Mouse (Mus musculus) cortical plate, adult 2 months (tissue): ENCODE measurements around the gene Psma7. TPM values are rescaled to one million over a fixed set of nuclear protein-coding genes. Genes with fewer than 3 reads are reported as not detected.

Experiments
- H3K27ac ChIP-seq: fragments of 200-500 bp; 2 replicates; pipeline ENCODE4 v1.5.1; 2012; ENCODE audit warnings: low read length, control low read depth, inconsistent platforms; ENCODE audit not compliant: insufficient read depth
- H3K4me1 ChIP-seq: fragments of 200-500 bp; 2 replicates; pipeline ENCODE4 v1.6.1; 2011; ENCODE audit warnings: low read length; ENCODE audit not compliant: control insufficient read depth, insufficient read depth
- H3K4me3 ChIP-seq: fragments of 200-500 bp; 2 replicates; pipeline ENCODE4 v1.5.1; 2011; ENCODE audit warnings: mild to moderate bottlenecking, low read length, control low read depth; ENCODE audit not compliant: insufficient read depth
- CTCF ChIP-seq: fragments of 200-500 bp; IDR thresholded peaks from 2 replicates; pipeline ENCODE4 v1.5.1; 2011; ENCODE audit warnings: mild to moderate bottlenecking, control low read depth, low read length; ENCODE audit not compliant: insufficient read depth; ENCODE audit errors: extremely low read depth
- POLR2A ChIP-seq: fragments of 200-500 bp; IDR thresholded peaks from 2 replicates; pipeline ENCODE4 v1.6.1; 2011; ENCODE audit warnings: mild to moderate bottlenecking, low read length, control low read depth; ENCODE audit not compliant: insufficient read depth; ENCODE audit errors: extremely low read depth
- polyA plus RNA-seq: library from polyadenylated mRNA; depleted of rRNA; stranded (reverse); fragments of >200 nt; gene quantifications from 2 replicates; pipeline ENCODE4 v1.2.3, GENCODE M21; 2012

Gene Psma7
- polyA plus RNA-seq, 1 experiment, result 215 TPM

GRCm38 (mm10) chr2:180047580-180047979, 5.3 kb upstream of the Psma7 start:
- Histone ChIP-seq H3K4me3 (no peak overlapping the region), H3K4me1 (peaks cover 8% of the 10 kb centered on the region), H3K27ac (peak overlapping the region; percentile 27)
- TF ChIP-seq POLR2A (no peak), CTCF (no peak)

GRCm38 (mm10) chr2:180045283-180045682, 3.0 kb upstream of the Psma7 start:
- peaks cover 11% of the 10 kb centered on the region for H3K4me1 ChIP-seq
- H3K27ac ChIP-seq, result no peak overlapping the region
- TF ChIP-seq CTCF (peak; percentile 46; the same call in 1 of the 2 replicates), POLR2A (no peak)
- no peak overlapping the region for H3K4me3 ChIP-seq

GRCm38 (mm10) chr2:180042858-180043515, 754 bp upstream of the Psma7 start:
- peak overlapping the region; percentile 98 for H3K27ac ChIP-seq
- TF ChIP-seq CTCF, result no peak
- no peak; the same call in 1 of the 2 replicates for TF ChIP-seq POLR2A
- H3K4me1 ChIP-seq, result peaks cover 11% of the 10 kb centered on the region
- H3K4me3 ChIP-seq, result peak overlapping the region; percentile 97

GRCm38 (mm10) chr2:180041577-180042255, 517 bp downstream of the Psma7 start:
- Histone ChIP-seq H3K4me3 (peak overlapping the region; percentile 97), H3K27ac (peak overlapping the region; percentile 99), H3K4me1 (peaks cover 11% of the 10 kb centered on the region)
- TF ChIP-seq POLR2A, result no peak
- no peak for TF ChIP-seq CTCF

GRCm38 (mm10) chr2:180040406-180040805, 1.8 kb downstream of the Psma7 start:
- Histone ChIP-seq H3K4me1 (peaks cover 11% of the 10 kb centered on the region), H3K27ac (no peak overlapping the region), H3K4me3 (peak overlapping the region; percentile 97; the same call in 1 of the 2 replicates)
- no peak for TF ChIP-seq CTCF
- no peak for TF ChIP-seq POLR2A

GRCm38 (mm10) chr2:180034753-180035152, 7.5 kb downstream of the Psma7 start:
- Histone ChIP-seq H3K27ac (no peak overlapping the region), H3K4me3 (no peak overlapping the region)
- 0 out of 2 replicates have a peak, but pooled peaks have one; percentile 15 for TF ChIP-seq POLR2A
- no peak for TF ChIP-seq CTCF

GRCm38 (mm10) chr2:180033956-180034355, 8.3 kb downstream of the Psma7 start:
- no peak for TF ChIP-seq CTCF
- TF ChIP-seq POLR2A, result no peak
- H3K4me1 ChIP-seq, result no peaks in the 10 kb centered on the region
- no peak overlapping the region for H3K27ac ChIP-seq
- H3K4me3 ChIP-seq, result no peak overlapping the region

More at GRCm38 (mm10) chr2:180034753-180035152, 7.5 kb downstream of the Psma7 start:
- no peaks in the 10 kb centered on the region for H3K4me1 ChIP-seq

- Histone ChIP-seq H3K27ac (no peak overlapping the region), H3K4me3 (no peak overlapping the region), H3K4me1 (peaks cover 1% of the 10 kb centered on the region)
- TF ChIP-seq CTCF, result no peak
- no peak for TF ChIP-seq POLR2A
These were observed 9.3 kb downstream of the Psma7 start for GRCm38 (mm10) chr2:180032925-180033324.

GRCm38 (mm10) chr2:180031270-180031669, 11.0 kb downstream of the Psma7 start:
- no peak overlapping the region for H3K27ac ChIP-seq
- TF ChIP-seq POLR2A (no peak), CTCF (no peak)
- no peak overlapping the region for H3K4me3 ChIP-seq

More at GRCm38 (mm10) chr2:180031270-180031669, 11.0 kb downstream of the Psma7 start:
- peaks cover 7% of the 10 kb centered on the region for H3K4me1 ChIP-seq
